Mouse (Mus musculus): ENCODE data around the gene Ssbp3. TPM values are rescaled to one million over a fixed set of nuclear protein-coding genes. Genes with fewer than 3 reads are reported as not detected.

Ssbp3 gene
- polyA plus RNA-seq, 1 experiment from 2014 or later = 98.6 TPM

DNA sequence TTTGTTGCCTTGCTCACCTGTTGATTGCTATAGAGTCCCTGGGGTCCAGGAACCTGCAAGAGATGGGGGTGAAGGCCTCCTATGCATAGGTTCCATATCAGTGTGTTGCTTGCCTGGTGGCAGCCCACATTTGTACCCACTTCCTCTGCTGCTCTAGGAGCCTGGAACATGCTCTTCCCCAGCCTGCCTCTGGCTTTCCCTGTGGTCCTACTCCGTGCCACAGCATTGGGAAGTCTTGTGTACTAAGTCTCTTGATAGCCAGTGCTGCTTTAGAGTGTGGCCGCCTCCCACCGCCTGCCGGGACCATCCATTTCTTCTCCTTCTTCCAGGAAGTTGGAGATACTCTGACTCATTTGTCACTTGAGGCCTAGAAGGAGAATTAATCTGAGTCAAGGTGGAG is 13.7 kb downstream of the Ssbp3 start:
- Histone ChIP-seq H3K27me3 (replicated peaks) (no peaks in the 10 kb centered on the region), H3K9ac (peak overlapping the region; percentile 60), H3K9me3 (replicated peaks) (no peaks in the 10 kb centered on the region), H3K36me3 (peaks cover 100% of the 10 kb centered on the region), H3K4me1 (peaks cover 98% of the 10 kb centered on the region), H3K4me3 (peak overlapping the region; percentile 40), H3K27ac (peak overlapping the region; percentile 85), H3K4me2 (peak overlapping the region; percentile 66)
- 61% methylated on average over 4 of the region's 4 CpGs for WGBS (ENCODE audit: insufficient replicate concordance)
- no peak for ATAC-seq

DNA sequence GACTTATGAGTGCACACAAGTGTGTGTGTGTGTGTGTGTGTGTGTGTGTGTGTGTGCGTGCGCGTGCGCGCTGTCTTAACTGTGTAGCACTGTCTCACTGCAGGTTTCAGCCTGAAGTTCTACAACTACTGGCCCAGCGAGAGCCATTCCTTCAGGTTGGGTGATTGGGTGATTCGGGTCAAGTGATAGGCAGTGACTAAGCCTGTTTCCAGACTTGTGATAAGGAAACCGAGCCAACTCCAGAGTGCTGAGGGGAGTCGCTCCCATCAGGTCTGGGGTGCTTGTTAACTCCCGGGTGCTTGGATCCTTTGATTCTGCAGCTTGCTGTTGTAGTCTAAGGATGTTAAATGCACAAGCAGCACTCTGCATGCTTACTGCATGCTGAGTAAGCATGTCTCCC is 14.4 kb downstream of the Ssbp3 start:
- peak; percentile 74 for ATAC-seq
- Histone ChIP-seq H3K36me3 (peaks cover 98% of the 10 kb centered on the region), H3K4me3 (peak overlapping the region; percentile 40), H3K4me1 (peaks cover 93% of the 10 kb centered on the region), H3K27ac (peak overlapping the region; percentile 85), H3K9ac (peak overlapping the region; percentile 60), H3K27me3 (replicated peaks) (no peaks in the 10 kb centered on the region), H3K4me2 (peak overlapping the region; percentile 66), H3K9me3 (replicated peaks) (no peaks in the 10 kb centered on the region)
- 49% methylated on average over 10 of the region's 10 CpGs for WGBS (ENCODE audit: insufficient replicate concordance)

DNA sequence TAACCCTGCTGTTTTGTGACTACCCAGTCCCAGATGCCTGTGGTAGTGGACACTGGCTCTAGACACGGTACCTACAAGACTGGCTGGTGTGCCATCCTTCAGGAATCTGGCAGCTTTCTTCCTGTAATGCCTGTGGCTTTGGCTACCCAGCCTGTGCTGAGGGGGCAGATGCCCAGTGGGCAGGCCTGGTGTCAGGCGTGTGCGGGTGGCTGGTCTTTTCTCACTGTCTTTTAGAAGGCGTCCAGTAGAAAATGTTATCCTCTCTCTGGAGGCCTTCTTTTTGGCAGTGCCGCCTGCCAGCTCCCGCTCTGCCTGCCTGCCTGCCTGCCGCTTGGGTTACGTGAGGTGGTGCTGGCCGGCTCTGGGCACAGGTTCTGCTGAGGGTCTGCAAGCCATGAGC is 15.9 kb downstream of the Ssbp3 start:
- Histone ChIP-seq H3K36me3 (peaks cover 94% of the 10 kb centered on the region), H3K4me1 (peaks cover 89% of the 10 kb centered on the region), H3K27me3 (replicated peaks) (no peaks in the 10 kb centered on the region), H3K9me3 (replicated peaks) (no peaks in the 10 kb centered on the region), H3K27ac (0 out of 2 replicates have a peak overlapping the region, but pooled peaks have one; percentile 5), H3K4me2 (no peak overlapping the region), H3K9ac (no peak overlapping the region), H3K4me3 (no peak overlapping the region)
- WGBS (ENCODE audit: insufficient replicate concordance) = 90% methylated on average over 9 of the region's 9 CpGs
- no peak for ATAC-seq

DNA sequence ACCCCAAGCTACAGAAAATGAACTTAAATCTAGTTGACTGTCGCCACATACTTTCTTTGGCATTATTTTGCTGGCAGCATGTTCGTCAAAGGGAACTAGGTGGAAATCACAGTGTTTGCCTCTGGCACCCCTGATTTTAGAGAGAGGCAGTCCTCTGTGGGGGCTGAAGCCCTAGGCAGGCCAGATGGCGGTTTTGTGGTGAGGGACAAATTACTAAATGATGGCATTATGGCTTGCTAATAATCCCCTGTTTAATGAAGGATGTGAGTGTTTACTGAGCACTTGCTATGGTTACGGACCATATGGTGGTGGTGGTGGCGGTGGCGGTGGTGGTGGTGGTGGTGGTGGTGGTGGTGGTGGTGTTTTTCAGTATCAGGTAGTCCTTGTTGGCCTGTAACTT is 16.5 kb downstream of the Ssbp3 start:
- no peaks in the 10 kb centered on the region for H3K27me3 ChIP-seq (replicated peaks)
- WGBS (ENCODE audit: insufficient replicate concordance) = 87% methylated on average over 6 of the region's 6 CpGs
- peaks cover 89% of the 10 kb centered on the region for H3K4me1 ChIP-seq
- no peak overlapping the region for H3K9ac ChIP-seq
- H3K4me2 ChIP-seq = no peak overlapping the region
- no peak overlapping the region for H3K4me3 ChIP-seq
- no peak overlapping the region for H3K27ac ChIP-seq
- ATAC-seq = no peak
- no peaks in the 10 kb centered on the region for H3K9me3 ChIP-seq (replicated peaks)
- peaks cover 94% of the 10 kb centered on the region for H3K36me3 ChIP-seq

DNA sequence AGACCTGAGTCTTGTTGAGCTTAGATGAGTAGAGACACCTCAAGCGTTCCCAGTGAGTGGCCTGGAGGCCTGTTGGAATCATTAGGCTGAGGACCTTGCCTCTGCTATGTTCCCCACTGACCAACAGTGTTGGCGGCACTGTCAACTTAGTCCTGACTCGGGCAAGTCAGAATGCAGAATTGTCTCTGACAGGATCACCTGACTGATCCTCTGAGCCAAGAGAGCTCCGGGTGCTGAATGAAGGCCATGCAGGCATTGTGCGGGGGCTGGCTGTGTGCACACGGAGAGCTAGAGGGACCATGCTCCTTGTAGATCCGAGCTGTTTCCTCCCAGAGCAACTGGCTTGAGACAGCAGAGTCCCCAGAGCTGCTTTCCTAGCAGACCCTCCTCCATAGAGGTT is 18.5 kb downstream of the Ssbp3 start:
- H3K9ac ChIP-seq = no peak overlapping the region
- H3K9me3 ChIP-seq (replicated peaks) = no peaks in the 10 kb centered on the region
- ATAC-seq = no peak
- no peaks in the 10 kb centered on the region for H3K27me3 ChIP-seq (replicated peaks)
- H3K4me2 ChIP-seq = no peak overlapping the region
- H3K36me3 ChIP-seq = peaks cover 94% of the 10 kb centered on the region
- no peak overlapping the region for H3K4me3 ChIP-seq
- H3K4me1 ChIP-seq = peaks cover 89% of the 10 kb centered on the region
- WGBS (ENCODE audit: insufficient replicate concordance) = 80% methylated on average over 7 of the region's 7 CpGs
- H3K27ac ChIP-seq = no peak overlapping the region

DNA sequence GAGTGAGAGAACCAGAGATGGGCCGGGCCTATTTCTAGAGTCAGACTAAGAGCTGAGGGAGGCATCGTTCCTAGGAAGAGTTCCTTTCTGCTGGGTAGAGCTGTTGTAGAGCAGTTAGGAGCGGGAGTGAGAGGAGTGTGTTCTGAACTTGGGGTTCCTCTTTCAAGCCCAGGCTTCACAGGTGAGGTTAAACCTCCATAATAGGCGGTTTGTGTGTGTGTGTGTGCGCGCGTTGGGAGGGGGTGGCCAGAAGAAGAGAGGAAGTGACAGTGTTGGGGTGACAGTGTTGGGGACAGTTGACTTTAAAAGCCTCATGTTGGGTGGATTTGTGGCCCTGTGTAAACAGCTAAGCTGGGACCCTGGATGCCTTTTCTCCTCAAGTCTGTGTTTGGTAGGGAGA is 22.1 kb downstream of the Ssbp3 start:
- H3K9me3 ChIP-seq (replicated peaks) = no peaks in the 10 kb centered on the region
- peak overlapping the region; percentile 92 for H3K27ac ChIP-seq
- H3K9ac ChIP-seq = no peak overlapping the region
- H3K27me3 ChIP-seq (replicated peaks) = no peaks in the 10 kb centered on the region
- H3K4me1 ChIP-seq = peaks cover 89% of the 10 kb centered on the region
- peaks cover 91% of the 10 kb centered on the region for H3K36me3 ChIP-seq
- no peak for ATAC-seq
- no peak overlapping the region for H3K4me3 ChIP-seq
- WGBS (ENCODE audit: insufficient replicate concordance) = 85% methylated on average over 7 of the region's 7 CpGs
- no peak overlapping the region for H3K4me2 ChIP-seq

DNA sequence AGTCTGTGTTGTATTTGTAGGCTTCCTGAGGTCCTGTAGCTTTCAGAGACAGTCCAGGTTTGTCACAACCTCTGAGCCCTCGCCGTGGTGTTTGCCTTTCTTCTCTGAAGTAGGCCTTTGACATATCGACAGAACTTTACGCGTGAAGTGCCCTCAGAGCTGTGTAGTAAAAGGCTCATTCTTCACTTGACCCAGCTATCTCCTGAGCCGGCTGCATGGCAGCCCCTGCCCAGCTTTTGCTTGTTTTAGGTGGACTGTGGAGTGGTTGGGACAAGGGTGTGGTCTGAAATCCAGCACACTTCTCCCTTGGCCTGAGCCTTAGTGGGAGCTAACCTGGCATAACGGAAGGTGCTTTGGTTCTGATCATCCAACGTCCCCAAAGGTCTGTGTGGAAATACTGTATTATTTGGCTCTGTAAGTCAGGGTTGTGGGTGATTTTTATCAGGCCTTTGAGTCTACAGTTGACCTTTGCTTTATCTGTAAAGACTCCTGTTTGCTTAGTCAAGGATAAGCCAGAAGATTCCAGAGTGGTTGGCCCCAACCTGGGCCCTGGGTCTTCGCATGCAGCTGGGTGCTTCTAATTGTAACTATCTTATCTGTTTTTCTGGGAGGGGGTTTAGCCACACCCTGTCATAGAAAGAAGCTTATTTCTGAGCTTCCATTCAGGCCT is 23.4 kb downstream of the Ssbp3 start:
- no peaks in the 10 kb centered on the region for H3K27me3 ChIP-seq (replicated peaks)
- 48% methylated on average over 9 of the region's 9 CpGs for WGBS (ENCODE audit: insufficient replicate concordance)
- peak overlapping the region; percentile 58 for H3K4me2 ChIP-seq
- peaks cover 89% of the 10 kb centered on the region for H3K36me3 ChIP-seq
- peak; percentile 38 for ATAC-seq
- H3K4me1 ChIP-seq = peaks cover 91% of the 10 kb centered on the region
- no peaks in the 10 kb centered on the region for H3K9me3 ChIP-seq (replicated peaks)
- H3K27ac ChIP-seq = peak overlapping the region; percentile 92
- peak overlapping the region; percentile 3; the same call in 1 of the 2 replicates for H3K4me3 ChIP-seq
- H3K9ac ChIP-seq = no peak overlapping the region

DNA sequence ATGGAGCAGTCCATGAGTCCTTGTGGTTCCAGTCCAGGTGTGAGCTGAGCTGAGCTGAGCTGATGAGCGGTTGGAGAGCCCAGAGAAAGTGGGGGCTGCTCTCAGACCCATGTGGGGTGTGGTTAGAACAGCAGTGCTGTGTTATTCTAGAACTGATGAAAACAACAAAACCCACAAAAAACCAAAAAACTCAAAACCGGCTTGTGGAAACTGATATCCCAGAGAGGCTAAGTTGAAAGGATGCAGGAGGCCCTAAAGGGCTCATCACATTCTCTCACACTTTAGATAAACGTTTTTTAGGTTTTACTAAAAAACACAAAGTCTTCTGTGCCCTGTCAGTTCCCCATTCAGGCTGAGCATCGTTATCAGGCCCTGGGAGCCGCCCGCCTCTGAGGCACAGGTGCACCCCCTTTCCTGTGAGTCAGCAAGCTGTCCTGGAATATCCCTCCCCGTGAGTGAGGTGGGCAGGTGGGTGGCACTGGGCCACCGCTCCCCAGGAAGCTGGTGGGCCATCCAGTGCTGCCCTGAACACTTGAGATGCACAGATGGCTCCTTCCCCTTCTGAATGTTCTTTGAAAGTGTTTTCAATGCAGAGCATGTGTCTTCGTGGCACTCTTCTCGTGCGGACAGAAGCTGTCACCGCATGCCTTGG is 24.6 kb downstream of the Ssbp3 start:
- Histone ChIP-seq H3K4me2 (peak overlapping the region; percentile 58), H3K27me3 (replicated peaks) (no peaks in the 10 kb centered on the region), H3K4me1 (peaks cover 97% of the 10 kb centered on the region), H3K9ac (peak overlapping the region; percentile 44), H3K36me3 (peaks cover 93% of the 10 kb centered on the region), H3K9me3 (replicated peaks) (no peaks in the 10 kb centered on the region), H3K27ac (peak overlapping the region; percentile 92), H3K4me3 (peak overlapping the region; percentile 10; the same call in 1 of the 2 replicates)
- WGBS (ENCODE audit: insufficient replicate concordance) = 32% methylated on average over 12 of the region's 12 CpGs
- ATAC-seq = peak; percentile 83

DNA sequence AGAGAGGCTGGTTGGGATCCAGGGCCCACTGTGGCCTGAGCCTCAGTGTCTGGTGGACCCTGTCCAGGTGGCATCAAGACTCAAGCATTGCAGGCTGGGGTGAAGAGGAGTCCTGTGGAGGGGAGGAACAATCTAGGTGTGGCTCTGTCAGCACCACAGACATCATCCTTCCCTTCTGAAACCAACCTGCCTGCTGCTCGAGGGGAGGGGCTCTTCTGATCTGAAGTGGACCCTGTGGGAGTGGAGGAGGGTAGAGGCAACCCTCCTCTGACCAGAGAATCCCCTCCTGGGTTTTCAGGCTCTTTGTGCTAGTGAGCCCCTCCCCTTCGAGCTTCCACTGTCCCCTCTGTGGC is 25.1 kb downstream of the Ssbp3 start:
- Histone ChIP-seq H3K9me3 (replicated peaks) (no peaks in the 10 kb centered on the region), H3K27me3 (replicated peaks) (no peaks in the 10 kb centered on the region), H3K4me2 (peak overlapping the region; percentile 58), H3K27ac (peak overlapping the region; percentile 92), H3K9ac (peak overlapping the region; percentile 18), H3K4me1 (peaks cover 99% of the 10 kb centered on the region), H3K36me3 (peaks cover 93% of the 10 kb centered on the region), H3K4me3 (no peak overlapping the region; the same call in 1 of the 2 replicates)
- 41% methylated on average over 2 of the region's 2 CpGs for WGBS (ENCODE audit: insufficient replicate concordance)
- ATAC-seq = peak; percentile 20; the same call in 1 of the 2 replicates

DNA sequence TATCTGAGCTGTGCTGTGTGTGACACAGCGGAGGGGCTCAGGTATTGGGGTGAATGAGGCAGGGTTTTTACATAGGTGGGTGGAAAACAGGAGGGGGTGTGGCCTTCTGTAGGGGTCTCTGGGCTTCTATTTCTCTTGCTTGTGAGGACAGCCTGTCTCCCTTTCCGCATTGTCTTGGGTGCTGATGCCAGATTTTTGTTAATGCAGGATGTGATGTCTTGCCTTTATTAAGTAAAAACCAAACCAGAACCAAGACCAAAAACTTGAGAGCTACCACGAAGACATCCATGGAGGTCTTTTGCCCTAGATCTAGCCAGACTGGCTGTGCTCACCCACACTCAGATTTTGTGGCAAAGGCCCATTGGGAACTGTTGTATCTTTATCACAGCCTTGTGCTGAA is 25.5 kb downstream of the Ssbp3 start:
- peak overlapping the region; percentile 18 for H3K9ac ChIP-seq
- no peak overlapping the region for H3K4me2 ChIP-seq
- ATAC-seq = no peak
- H3K4me3 ChIP-seq = no peak overlapping the region
- peaks cover 93% of the 10 kb centered on the region for H3K36me3 ChIP-seq
- H3K9me3 ChIP-seq (replicated peaks) = no peaks in the 10 kb centered on the region
- WGBS (ENCODE audit: insufficient replicate concordance) = 83% methylated on average over 3 of the region's 3 CpGs
- H3K27ac ChIP-seq = peak overlapping the region; percentile 92
- H3K27me3 ChIP-seq (replicated peaks) = no peaks in the 10 kb centered on the region
- H3K4me1 ChIP-seq = peaks cover 99% of the 10 kb centered on the region

DNA sequence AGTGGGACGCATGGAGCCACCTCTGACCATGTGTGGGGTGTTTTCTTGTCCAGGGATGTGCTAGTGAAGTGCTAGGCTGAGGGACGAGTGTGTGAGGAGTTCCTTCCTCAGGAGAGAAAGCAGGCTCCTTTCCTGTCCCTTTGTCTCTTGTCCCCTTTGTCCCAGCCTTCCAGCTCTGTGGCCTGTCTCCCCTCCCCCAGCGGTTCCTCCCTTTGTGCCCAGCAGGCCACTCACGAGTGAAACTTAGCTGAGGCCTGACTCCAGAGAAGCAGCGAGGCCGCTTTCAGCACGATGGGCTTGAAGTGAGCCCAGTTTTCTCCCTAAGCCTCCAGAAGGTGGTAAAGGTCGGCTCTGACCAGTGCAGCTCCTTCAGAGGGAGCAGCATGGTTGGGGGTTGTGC is 26.2 kb downstream of the Ssbp3 start:
- 0 out of 2 replicates have a peak overlapping the region, but pooled peaks have one; percentile 22 for H3K9ac ChIP-seq

DNA sequence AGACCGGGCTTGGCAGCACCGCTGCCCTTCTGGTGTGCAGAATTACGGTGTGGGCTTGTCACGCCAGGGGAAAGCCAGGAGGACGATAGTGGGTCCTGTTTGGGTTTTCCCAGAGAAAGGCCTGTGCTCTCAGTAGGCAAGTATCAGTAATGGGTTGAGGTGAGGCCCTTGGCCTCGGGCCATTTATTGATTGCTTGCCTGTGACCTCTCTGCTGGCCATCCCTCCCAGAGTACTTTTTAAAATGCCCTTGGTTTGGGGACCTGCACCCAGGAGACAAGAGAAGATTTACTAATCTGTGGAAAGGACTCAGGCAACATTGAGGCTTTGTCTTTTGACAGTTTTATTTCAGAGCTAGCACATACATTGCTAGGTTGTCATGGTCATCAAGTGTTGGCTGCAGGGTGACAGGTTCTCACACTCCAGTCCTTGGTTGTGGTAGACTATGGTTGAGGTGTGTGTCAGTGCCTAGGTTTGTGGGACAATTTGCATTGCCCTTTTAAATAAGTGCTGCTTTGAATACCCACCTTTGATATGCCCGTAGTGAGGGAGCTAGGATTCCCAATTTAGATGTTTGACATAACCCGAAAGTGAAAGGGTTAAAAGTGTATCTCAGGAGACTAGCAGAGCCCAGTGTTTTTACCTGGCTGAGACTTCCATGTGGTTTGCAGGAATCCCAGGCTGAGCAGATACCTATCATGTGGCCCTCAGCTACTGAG is 28.2 kb downstream of the Ssbp3 start:
- 71% methylated on average over 8 of the region's 8 CpGs for WGBS (ENCODE audit: insufficient replicate concordance)
- no peak for ATAC-seq
- Histone ChIP-seq H3K36me3 (peaks cover 88% of the 10 kb centered on the region), H3K4me2 (peak overlapping the region; percentile 17), H3K9ac (no peak overlapping the region), H3K27ac (no peak overlapping the region; the same call in 1 of the 2 replicates), H3K4me3 (no peak overlapping the region), H3K27me3 (replicated peaks) (no peaks in the 10 kb centered on the region), H3K9me3 (replicated peaks) (no peaks in the 10 kb centered on the region), H3K4me1 (peaks cover 96% of the 10 kb centered on the region)

More for the DNA sequence above, 26.2 kb downstream of the Ssbp3 start:
- H3K4me1 ChIP-seq = peaks cover 99% of the 10 kb centered on the region
- no peak overlapping the region for H3K4me2 ChIP-seq
- H3K36me3 ChIP-seq = peaks cover 91% of the 10 kb centered on the region
- WGBS (ENCODE audit: insufficient replicate concordance) = 60% methylated on average over 8 of the region's 8 CpGs
- H3K27me3 ChIP-seq (replicated peaks) = no peaks in the 10 kb centered on the region
- ATAC-seq = no peak
- H3K4me3 ChIP-seq = no peak overlapping the region
- H3K9me3 ChIP-seq (replicated peaks) = no peaks in the 10 kb centered on the region
- peak overlapping the region; percentile 49 for H3K27ac ChIP-seq
